Mouse (Mus musculus): ENCODE measurements around the gene Dapk1. TPM values are rescaled to one million over a fixed set of nuclear protein-coding genes. Genes with fewer than 3 reads are reported as not detected.
"Not testable (repeated sequence)": the region's sequence is repeated elsewhere in the genome, so short reads cannot be mapped to it uniquely, and the experiment has no call there.

Gene Dapk1
- polyA plus RNA-seq, 1 experiment from 2014 or later, result 14.8 TPM

DNA sequence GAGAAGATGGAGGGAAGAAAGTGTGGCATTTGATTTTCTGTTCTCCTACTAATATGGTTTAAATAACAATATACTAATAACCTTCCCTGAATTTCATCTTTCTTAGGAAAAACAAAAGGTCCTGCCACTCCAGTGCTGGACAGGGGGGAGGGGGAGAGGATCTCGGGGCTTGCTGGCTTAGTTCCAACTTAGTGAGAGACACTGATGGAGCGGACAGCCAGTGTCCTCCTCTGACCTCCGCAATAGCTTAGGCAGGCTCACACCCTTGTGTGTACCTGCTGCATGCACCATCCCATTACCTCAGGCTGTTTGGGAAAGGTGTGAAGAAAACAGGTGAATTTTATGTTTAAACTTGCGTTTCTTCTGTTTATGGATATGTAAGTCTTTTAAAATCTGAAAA lies 7.5 kb downstream of the Dapk1 start:
- Histone ChIP-seq H3K36me3 (ENCODE audit: control insufficient read depth, insufficient read depth, low read length) (no peaks in the 10 kb centered on the region; the same call in 1 of the 2 replicates), H3K27me3 (ENCODE audit: control insufficient read depth, insufficient read depth, low read length) (no peaks in the 10 kb centered on the region), H3K9ac (ENCODE audit: low read length) (no peak overlapping the region), H3K4me3 (ENCODE audit: low read depth, low read length) (no peak overlapping the region), H3K9me3 (ENCODE audit: control insufficient read depth, low read length) (no peaks in the 10 kb centered on the region), H3K4me1 (ENCODE audit: control insufficient read depth, insufficient read depth, low read length) (peaks cover 3% of the 10 kb centered on the region; the same call in 1 of the 2 replicates), H3K4me2 (ENCODE audit: low read depth, severe bottlenecking) (no peak overlapping the region), H3K27ac (replicated peaks; ENCODE audit: low read depth, low read length) (no peak overlapping the region)
- WGBS, result 83% methylated on average over 4 of the region's 4 CpGs
- ATAC-seq (ENCODE audit: insufficient number of reproducible peaks, low FRiP score, low TSS enrichment, low read depth) (no peak), DNase-seq (ENCODE audit: low spot score) (no peak)

DNA sequence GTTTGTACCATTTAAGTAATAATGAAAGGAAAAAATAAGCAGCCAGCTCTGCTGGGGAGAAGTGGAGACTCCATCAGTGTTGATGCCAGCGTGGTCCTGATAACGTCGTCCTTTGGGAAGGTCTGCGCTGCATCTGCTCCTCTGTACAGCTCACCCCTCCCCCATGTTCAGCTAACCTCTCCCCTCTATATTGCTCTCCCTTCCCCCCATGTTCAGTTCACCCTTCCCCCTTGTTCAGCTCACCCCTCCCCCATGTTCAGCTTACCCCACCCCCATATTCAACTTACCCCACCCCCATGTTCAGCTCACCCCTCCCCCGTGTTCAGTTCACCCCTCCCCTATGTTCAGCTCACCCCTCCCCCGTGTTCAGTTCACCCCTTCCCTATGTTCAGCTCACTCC lies 8.8 kb downstream of the Dapk1 start:
- Histone ChIP-seq H3K9ac (ENCODE audit: low read length) (no peak overlapping the region), H3K4me1 (ENCODE audit: control insufficient read depth, insufficient read depth, low read length) (peaks cover 3% of the 10 kb centered on the region; the same call in 1 of the 2 replicates), H3K9me3 (ENCODE audit: control insufficient read depth, low read length) (no peaks in the 10 kb centered on the region), H3K27ac (replicated peaks; ENCODE audit: low read depth, low read length) (no peak overlapping the region), H3K36me3 (ENCODE audit: control insufficient read depth, insufficient read depth, low read length) (no peaks in the 10 kb centered on the region; the same call in 1 of the 2 replicates), H3K4me2 (ENCODE audit: low read depth, severe bottlenecking) (no peak overlapping the region), H3K27me3 (ENCODE audit: control insufficient read depth, insufficient read depth, low read length) (no peaks in the 10 kb centered on the region), H3K4me3 (ENCODE audit: low read depth, low read length) (no peak overlapping the region)
- DNase-seq (ENCODE audit: low spot score) (no peak), ATAC-seq (ENCODE audit: insufficient number of reproducible peaks, low FRiP score, low TSS enrichment, low read depth) (no peak)
- 54% methylated on average over 6 of the region's 6 CpGs for WGBS

DNA sequence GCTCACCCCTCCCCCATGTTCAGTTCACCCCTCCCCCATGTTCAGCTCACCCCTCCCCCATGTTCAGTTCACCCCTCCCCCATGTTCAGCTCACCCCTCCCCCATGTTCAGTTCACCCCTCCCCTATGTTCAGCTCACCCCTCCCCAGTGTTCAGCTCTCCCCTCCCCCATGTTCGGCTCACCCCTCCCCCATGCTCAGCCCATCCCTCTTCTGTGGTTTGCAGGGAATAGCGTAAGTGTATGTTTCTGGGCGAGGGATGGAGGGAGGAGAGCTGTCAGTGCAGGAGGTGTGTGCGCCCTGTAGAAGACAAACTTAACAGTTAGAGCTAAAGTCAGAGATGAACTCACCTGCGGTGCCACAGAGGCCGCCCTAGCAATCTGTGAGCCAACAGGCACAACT lies 9.2 kb downstream of the Dapk1 start:
- not testable (repeated sequence) for H3K27me3 ChIP-seq (ENCODE audit: control insufficient read depth, insufficient read depth, low read length); H3K4me1 ChIP-seq (ENCODE audit: control insufficient read depth, insufficient read depth, low read length); H3K9ac ChIP-seq (ENCODE audit: low read length); DNase-seq (ENCODE audit: low spot score); ATAC-seq (ENCODE audit: insufficient number of reproducible peaks, low FRiP score, low TSS enrichment, low read depth); H3K4me3 ChIP-seq (ENCODE audit: low read depth, low read length); H3K9me3 ChIP-seq (ENCODE audit: control insufficient read depth, low read length); H3K36me3 ChIP-seq (ENCODE audit: control insufficient read depth, insufficient read depth, low read length); H3K27ac ChIP-seq (replicated peaks; ENCODE audit: low read depth, low read length); H3K4me2 ChIP-seq (ENCODE audit: low read depth, severe bottlenecking)
- 83% methylated on average over 6 of the region's 6 CpGs for WGBS

DNA sequence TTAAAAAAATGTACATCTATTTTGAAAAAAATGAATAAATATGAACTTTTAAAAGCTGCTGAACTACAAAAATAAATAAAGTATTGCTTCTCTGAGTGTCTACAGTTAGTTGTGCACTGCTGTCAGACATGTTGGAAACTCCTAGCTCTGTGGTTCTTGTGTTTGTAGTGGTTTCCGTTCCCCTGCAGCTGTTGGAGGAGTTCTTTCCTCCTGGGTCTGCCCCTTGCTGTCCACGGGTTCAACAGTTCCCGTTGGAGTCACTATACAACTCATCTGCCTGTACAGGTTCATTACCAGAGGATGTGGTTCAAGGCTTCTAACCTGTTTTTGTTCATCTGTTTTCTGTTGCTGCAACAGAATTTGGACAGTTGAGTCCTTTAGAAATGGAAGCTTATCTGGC lies 10.4 kb downstream of the Dapk1 start:
- H3K4me1 ChIP-seq (ENCODE audit: control insufficient read depth, insufficient read depth, low read length), result peaks cover 6% of the 10 kb centered on the region
- H3K9me3 ChIP-seq (ENCODE audit: control insufficient read depth, low read length), result no peaks in the 10 kb centered on the region
- no peak overlapping the region for H3K4me3 ChIP-seq (ENCODE audit: low read depth, low read length)
- no peak for DNase-seq (ENCODE audit: low spot score)
- H3K27ac ChIP-seq (replicated peaks; ENCODE audit: low read depth, low read length), result no peak overlapping the region
- 81% methylated on average over 3 of the region's 3 CpGs for WGBS
- no peak for ATAC-seq (ENCODE audit: insufficient number of reproducible peaks, low FRiP score, low TSS enrichment, low read depth)
- H3K9ac ChIP-seq (ENCODE audit: low read length), result no peak overlapping the region
- no peaks in the 10 kb centered on the region; the same call in 1 of the 2 replicates for H3K36me3 ChIP-seq (ENCODE audit: control insufficient read depth, insufficient read depth, low read length)
- H3K27me3 ChIP-seq (ENCODE audit: control insufficient read depth, insufficient read depth, low read length), result no peaks in the 10 kb centered on the region
- H3K4me2 ChIP-seq (ENCODE audit: low read depth, severe bottlenecking), result no peak overlapping the region

DNA sequence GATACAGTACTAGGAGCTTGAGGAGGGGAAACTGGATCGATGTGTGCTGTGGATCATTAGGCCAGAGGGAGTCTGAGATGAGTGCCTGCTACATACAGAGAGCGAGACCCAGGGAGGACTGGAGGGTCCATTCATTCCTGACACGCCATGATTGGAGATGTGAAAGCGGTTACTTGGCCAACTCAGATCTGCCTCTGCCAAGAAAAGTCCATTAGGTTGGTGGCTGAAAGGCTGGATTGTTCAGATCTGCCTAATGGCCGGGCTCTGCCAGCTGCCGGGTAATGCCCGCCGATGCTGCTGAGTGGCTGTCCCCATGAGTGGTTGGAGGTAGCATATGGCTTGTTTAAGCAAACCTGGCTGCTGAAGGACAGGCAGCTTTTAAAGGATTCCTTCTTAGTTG lies 12.4 kb downstream of the Dapk1 start:
- Histone ChIP-seq H3K36me3 (ENCODE audit: control insufficient read depth, insufficient read depth, low read length) (no peaks in the 10 kb centered on the region; the same call in 1 of the 2 replicates), H3K4me1 (ENCODE audit: control insufficient read depth, insufficient read depth, low read length) (peaks cover 12% of the 10 kb centered on the region), H3K27ac (replicated peaks; ENCODE audit: low read depth, low read length) (no peak overlapping the region), H3K4me2 (ENCODE audit: low read depth, severe bottlenecking) (no peak overlapping the region), H3K4me3 (ENCODE audit: low read depth, low read length) (no peak overlapping the region), H3K9me3 (ENCODE audit: control insufficient read depth, low read length) (no peaks in the 10 kb centered on the region), H3K27me3 (ENCODE audit: control insufficient read depth, insufficient read depth, low read length) (no peaks in the 10 kb centered on the region), H3K9ac (ENCODE audit: low read length) (no peak overlapping the region)
- WGBS, result 90% methylated on average over 8 of the region's 8 CpGs
- ATAC-seq (ENCODE audit: insufficient number of reproducible peaks, low FRiP score, low TSS enrichment, low read depth), result no peak
- DNase-seq (ENCODE audit: low spot score), result no peak

DNA sequence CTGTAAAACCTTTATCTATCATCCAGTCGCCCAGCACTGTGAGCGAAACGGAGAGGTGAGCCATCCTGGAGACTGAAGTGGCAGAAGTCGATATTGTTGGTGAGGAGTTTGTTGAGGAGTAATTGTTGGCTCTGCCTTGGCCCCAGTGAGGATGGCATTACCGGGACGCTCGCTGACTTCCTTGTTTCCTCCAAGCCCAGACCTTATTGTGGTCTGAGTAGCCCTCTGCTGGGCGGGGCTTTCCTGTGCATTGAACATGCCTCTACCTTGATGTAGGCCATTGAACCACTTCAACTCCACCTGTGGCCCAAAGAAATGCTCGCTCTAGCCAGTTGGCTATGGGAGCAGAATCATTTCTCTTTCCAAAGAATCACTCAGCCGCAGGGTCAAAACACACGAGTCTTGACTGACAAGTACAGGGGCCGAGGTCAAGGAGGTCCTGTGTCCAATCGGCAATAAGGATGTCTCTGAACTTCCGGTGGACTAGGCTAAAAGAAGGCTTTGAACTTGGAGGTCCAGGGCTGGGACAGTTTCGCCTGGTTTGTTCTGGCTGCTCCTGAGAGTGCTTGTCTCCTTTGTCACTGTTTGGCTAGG lies 13.4 kb downstream of the Dapk1 start:
- Histone ChIP-seq H3K4me3 (ENCODE audit: low read depth, low read length) (no peak overlapping the region), H3K27ac (replicated peaks; ENCODE audit: low read depth, low read length) (no peak overlapping the region), H3K27me3 (ENCODE audit: control insufficient read depth, insufficient read depth, low read length) (no peaks in the 10 kb centered on the region), H3K9ac (ENCODE audit: low read length) (no peak overlapping the region), H3K9me3 (ENCODE audit: control insufficient read depth, low read length) (no peaks in the 10 kb centered on the region), H3K36me3 (ENCODE audit: control insufficient read depth, insufficient read depth, low read length) (no peaks in the 10 kb centered on the region; the same call in 1 of the 2 replicates), H3K4me2 (ENCODE audit: low read depth, severe bottlenecking) (no peak overlapping the region), H3K4me1 (ENCODE audit: control insufficient read depth, insufficient read depth, low read length) (peaks cover 15% of the 10 kb centered on the region)
- DNase-seq (ENCODE audit: low spot score) (no peak), ATAC-seq (ENCODE audit: insufficient number of reproducible peaks, low FRiP score, low TSS enrichment, low read depth) (no peak)
- 67% methylated on average over 15 of the region's 15 CpGs for WGBS

DNA sequence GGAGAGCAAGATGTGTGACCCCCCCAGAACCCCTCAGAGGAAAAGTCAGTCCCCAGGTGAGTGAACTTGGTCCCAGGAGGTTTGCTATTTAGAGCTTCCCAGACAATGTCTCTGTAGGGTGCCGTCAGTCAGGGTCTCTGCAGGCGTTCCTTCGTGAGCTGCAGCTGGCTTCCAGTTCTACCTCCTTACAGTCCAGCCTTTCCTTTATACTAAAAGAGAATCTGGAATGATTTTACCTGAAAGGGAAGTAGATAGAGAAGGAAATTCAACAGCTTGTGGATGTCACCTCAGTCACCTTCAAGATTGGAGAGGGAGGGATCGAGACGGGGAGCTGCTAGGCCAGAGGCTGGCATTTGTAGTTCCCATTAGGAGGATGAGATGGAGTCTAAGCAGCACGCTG lies 14.3 kb downstream of the Dapk1 start:
- Histone ChIP-seq H3K9ac (ENCODE audit: low read length) (no peak overlapping the region), H3K4me3 (ENCODE audit: low read depth, low read length) (no peak overlapping the region), H3K4me2 (ENCODE audit: low read depth, severe bottlenecking) (no peak overlapping the region), H3K36me3 (ENCODE audit: control insufficient read depth, insufficient read depth, low read length) (no peaks in the 10 kb centered on the region; the same call in 1 of the 2 replicates), H3K9me3 (ENCODE audit: control insufficient read depth, low read length) (no peaks in the 10 kb centered on the region), H3K27me3 (ENCODE audit: control insufficient read depth, insufficient read depth, low read length) (no peaks in the 10 kb centered on the region), H3K27ac (replicated peaks; ENCODE audit: low read depth, low read length) (no peak overlapping the region), H3K4me1 (ENCODE audit: control insufficient read depth, insufficient read depth, low read length) (peaks cover 12% of the 10 kb centered on the region)
- ATAC-seq (ENCODE audit: insufficient number of reproducible peaks, low FRiP score, low TSS enrichment, low read depth), result no peak
- 63% methylated on average over 6 of the region's 6 CpGs for WGBS
- DNase-seq (ENCODE audit: low spot score), result no peak

DNA sequence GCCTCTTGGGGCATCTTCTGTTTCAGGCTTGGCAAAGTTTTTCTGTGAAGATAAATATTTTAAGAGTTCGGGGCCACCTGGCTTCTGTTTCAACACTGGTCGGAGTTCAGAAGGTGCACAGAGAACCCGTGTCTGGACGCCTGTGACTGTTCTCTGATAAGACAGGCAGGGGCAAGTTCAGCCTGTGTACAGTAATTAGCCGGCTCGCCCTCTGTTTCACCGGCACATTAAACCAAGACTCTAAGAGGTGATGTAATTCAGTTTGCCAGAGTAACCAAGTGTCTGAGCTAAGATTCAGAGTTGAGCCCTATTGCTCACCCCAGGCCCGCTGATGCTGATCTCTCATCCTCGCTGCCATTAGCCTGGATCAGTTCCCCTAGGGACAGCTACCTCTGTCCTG lies 16.5 kb downstream of the Dapk1 start:
- peaks cover 17% of the 10 kb centered on the region for H3K4me1 ChIP-seq (ENCODE audit: control insufficient read depth, insufficient read depth, low read length)
- ATAC-seq (ENCODE audit: insufficient number of reproducible peaks, low FRiP score, low TSS enrichment, low read depth) (no peak), DNase-seq (ENCODE audit: low spot score) (no peak)
- 42% methylated on average over 9 of the region's 9 CpGs for whole genome bisulfite sequencing
- H3K9ac ChIP-seq (ENCODE audit: low read length), result no peak overlapping the region
- no peaks in the 10 kb centered on the region; the same call in 1 of the 2 replicates for H3K36me3 ChIP-seq (ENCODE audit: control insufficient read depth, insufficient read depth, low read length)
- no peak overlapping the region for H3K27ac ChIP-seq (replicated peaks; ENCODE audit: low read depth, low read length)
- no peaks in the 10 kb centered on the region for H3K9me3 ChIP-seq (ENCODE audit: control insufficient read depth, low read length)
- no peak overlapping the region for H3K4me3 ChIP-seq (ENCODE audit: low read depth, low read length)
- no peaks in the 10 kb centered on the region for H3K27me3 ChIP-seq (ENCODE audit: control insufficient read depth, insufficient read depth, low read length)
- H3K4me2 ChIP-seq (ENCODE audit: low read depth, severe bottlenecking), result no peak overlapping the region

DNA sequence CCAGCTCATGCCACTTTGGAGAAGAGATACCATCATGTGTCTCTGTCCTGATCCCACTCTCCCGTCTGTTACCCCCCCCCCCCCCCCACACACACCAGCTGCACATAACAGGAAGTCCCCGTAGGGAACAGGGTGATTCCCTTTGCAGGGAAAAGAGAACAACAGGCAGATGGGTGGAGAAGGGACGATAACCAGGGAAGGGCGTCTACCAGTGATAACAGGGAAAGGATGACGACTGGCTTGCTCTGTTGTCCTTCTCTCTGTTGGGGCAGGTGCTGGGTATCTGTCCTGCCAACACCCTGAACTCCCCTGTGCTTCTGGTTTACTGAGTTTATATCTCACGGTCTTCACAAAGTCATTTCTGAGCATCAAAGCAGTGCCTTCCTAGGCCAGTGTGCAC lies 18.0 kb downstream of the Dapk1 start:
- Histone ChIP-seq H3K27me3 (ENCODE audit: control insufficient read depth, insufficient read depth, low read length) (no peaks in the 10 kb centered on the region), H3K4me1 (ENCODE audit: control insufficient read depth, insufficient read depth, low read length) (peaks cover 17% of the 10 kb centered on the region), H3K9me3 (ENCODE audit: control insufficient read depth, low read length) (no peaks in the 10 kb centered on the region), H3K36me3 (ENCODE audit: control insufficient read depth, insufficient read depth, low read length) (no peaks in the 10 kb centered on the region; the same call in 1 of the 2 replicates), H3K9ac (ENCODE audit: low read length) (no peak overlapping the region), H3K4me2 (ENCODE audit: low read depth, severe bottlenecking) (no peak overlapping the region), H3K27ac (replicated peaks; ENCODE audit: low read depth, low read length) (no peak overlapping the region), H3K4me3 (ENCODE audit: low read depth, low read length) (no peak overlapping the region)
- DNase-seq (ENCODE audit: low spot score) (no peak), ATAC-seq (ENCODE audit: insufficient number of reproducible peaks, low FRiP score, low TSS enrichment, low read depth) (no peak)
- 40% methylated on average over 6 of the region's 6 CpGs for WGBS

Measured in limb, embryonic 11.5 days (tissue).